ENCODE assay signal across 19 mouse cellular contexts in genomic region chr4:140907306-140908024, GRCm38 (mm10). TPM values are rescaled to one million over a fixed set of nuclear protein-coding genes. Genes with fewer than 3 reads are reported as not detected.
A peak's percentile ranks its signal among the peaks of the same experiment; 100 is the strongest.
DNase-seq lines count a peak whose midpoint lies in the region; ATAC-seq and TF ChIP-seq lines count a peak whose summit lies in the region.
"Had no signal": no experiment of that assay in that cellular context is flagged by ENCODE, and none has a peak within 500 bp of the region (broad histone marks: within the 10 kb centered on the region; RNA-seq: fewer than 3 reads in every experiment).

No protein-coding gene starts in this region.

- no peak for TF ChIP-seq EP300 in stomach, postnatal 0 days (optimal IDR thresholded peaks at IDR 0.05)

- 62% methylated on average over 12 of the region's 12 CpGs for WGBS in kidney, embryonic 16.5 days
- WGBS in kidney, adult 2 months, result 75% methylated on average over 12 of the region's 12 CpGs
- WGBS in stomach, postnatal 0 days, result 60% methylated on average over 12 of the region's 12 CpGs

- ATAC-seq in kidney, embryonic 16.5 days (ENCODE audit: low FRiP score, low TSS enrichment), result no peak
- no peak for ATAC-seq in stomach, postnatal 0 days (ENCODE audit: low FRiP score, low TSS enrichment)

- H3K9me3 ChIP-seq in kidney, embryonic 16.5 days (ENCODE audit: low read length), result no peaks in the 10 kb centered on the region
- no peaks in the 10 kb centered on the region for H3K9me3 ChIP-seq in stomach, postnatal 0 days (ENCODE audit: control insufficient read depth, low read length)
- H3K9me3 ChIP-seq: embryonic facial prominence, embryonic 10.5 days; heart, embryonic 15.5 days; limb, embryonic 15.5 days; megakaryocyte, embryonic 14.5 days; neural tube, embryonic 13.5 days had no signal

- no peak for TF ChIP-seq POLR2A in kidney, adult 2 months (IDR thresholded peaks at IDR 0.05; ENCODE audit: low read depth, low read length)

- H3K4me1 ChIP-seq in kidney, embryonic 16.5 days (ENCODE audit: insufficient read depth, low read length), result peaks cover 29% of the 10 kb centered on the region
- H3K4me1 ChIP-seq in kidney, adult 2 months (ENCODE audit: control insufficient read depth, insufficient read depth, low read length), result no peaks in the 10 kb centered on the region; the same call in 1 of the 2 replicates
- H3K4me1 ChIP-seq in stomach, postnatal 0 days (replicated peaks; ENCODE audit: control insufficient read depth, insufficient read depth), result peaks cover 7% of the 10 kb centered on the region; the same call in 1 of the 2 replicates

- 0 out of 2 replicates have a peak overlapping the region, but pooled peaks have one; percentile 47 for H3K4me3 ChIP-seq in kidney, embryonic 16.5 days (ENCODE audit: low read length)
- no peak overlapping the region for H3K4me3 ChIP-seq in kidney, adult 2 months (ENCODE audit: insufficient read depth, low read depth, low read length)
- H3K4me3 ChIP-seq in stomach, postnatal 0 days (ENCODE audit: low read depth, low read length), result no peak overlapping the region
- H3K4me3 ChIP-seq: heart, embryonic 15.5 days; limb, embryonic 15.5 days had no signal

- H3K27ac ChIP-seq in kidney, embryonic 16.5 days (ENCODE audit: low read length), result no peak overlapping the region
- H3K27ac ChIP-seq in kidney, adult 2 months (ENCODE audit: insufficient read depth, low read depth, low read length), result no peak overlapping the region
- H3K27ac ChIP-seq in stomach, postnatal 0 days (replicated peaks), result no peak overlapping the region
- H3K27ac ChIP-seq: embryonic facial prominence, embryonic 10.5 days; heart, embryonic 15.5 days; limb, embryonic 15.5 days; neural tube, embryonic 13.5 days had no signal

- DNase-seq in gastrocnemius, postnatal 10 days, result peak; percentile 26
- no peak for DNase-seq in gastrocnemius, adult 8-10 months (ENCODE audit: low spot score in 2 of 2)
- no peak for DNase-seq in kidney, adult 2 months
- peak; percentile 11 for DNase-seq in right cerebral cortex, postnatal 4 days
- no peak for DNase-seq in right cerebral cortex, postnatal 25 days
- peak; percentile 12 for DNase-seq in stomach, postnatal 0 days (ENCODE audit: low spot score)
- DNase-seq: adrenal gland, postnatal 36 days; B cell, adult 2 months; cerebellum, adult 2 months; heart, adult 18-20 months; kidney, adult 8-10 months; lung, adult 2 months; midbrain, embryonic 14.5 days had no signal

- no peak overlapping the region for H3K9ac ChIP-seq in kidney, embryonic 16.5 days (replicated peaks; ENCODE audit: low read length)
- no peak overlapping the region for H3K9ac ChIP-seq in stomach, postnatal 0 days (ENCODE audit: low read length)
- H3K9ac ChIP-seq: heart, embryonic 15.5 days; limb, embryonic 15.5 days; neural tube, embryonic 13.5 days had no signal

- no peaks in the 10 kb centered on the region for H3K36me3 ChIP-seq in kidney, embryonic 16.5 days (ENCODE audit: insufficient read depth, low read length)
- H3K36me3 ChIP-seq in kidney, adult 2 months (ENCODE audit: control insufficient read depth, insufficient read depth, low read length), result no peaks in the 10 kb centered on the region
- H3K36me3 ChIP-seq in stomach, postnatal 0 days (ENCODE audit: control insufficient read depth, insufficient read depth, low read length), result no peaks in the 10 kb centered on the region
- H3K36me3 ChIP-seq: embryonic facial prominence, embryonic 10.5 days; heart, embryonic 15.5 days; limb, embryonic 15.5 days; neural tube, embryonic 13.5 days had no signal

- TF ChIP-seq CTCF in kidney, adult 2 months (conservative IDR thresholded peaks at IDR 0.05; ENCODE audit: insufficient read depth, insufficient read length, low read depth, low read length), result no peak
- TF ChIP-seq CTCF in stomach, postnatal 0 days (IDR thresholded peaks at IDR 0.05; ENCODE audit: low read depth), result no peak

- H3K4me2 ChIP-seq in kidney, embryonic 16.5 days (replicated peaks; ENCODE audit: low read depth, low read length), result peak overlapping the region; percentile 62
- no peak overlapping the region for H3K4me2 ChIP-seq in stomach, postnatal 0 days (replicated peaks; ENCODE audit: low read depth)

- H3K27me3 ChIP-seq in kidney, embryonic 16.5 days (ENCODE audit: insufficient read depth, low read length), result no peaks in the 10 kb centered on the region; the same call in 1 of the 2 replicates
- no peaks in the 10 kb centered on the region for H3K27me3 ChIP-seq in kidney, adult 2 months (replicated peaks; ENCODE audit: control insufficient read depth, insufficient read depth, low read length)
- H3K27me3 ChIP-seq in stomach, postnatal 0 days (ENCODE audit: control insufficient read depth, insufficient read depth, low read length), result no peaks in the 10 kb centered on the region

RNA-seq across cellular contexts. Expression of gene Padi2, which starts 1.3 kb away (rescaled TPM):
- 100 to 1,000 TPM in 1 of 2 experiments, 10 to 100 TPM in 1; 96.8 to 105 TPM for total RNA-seq in gastrocnemius, postnatal 10 days (2021)
- 100 to 1,000 TPM in 2 of 4 experiments, 10 to 100 TPM in 2; 91.7 to 147 (median 109) TPM for total RNA-seq in gastrocnemius, adult 8-10 months (2022)
- polyA plus RNA-seq in kidney, embryonic 16.5 days (2015; fragmentation: Nextera tagmentation; extraction: Ambion mirVana), result 18.1 and 24.3 TPM in 2 replicates
- polyA plus RNA-seq in kidney, adult 2 months (2012; rRNA removed), result 4.9 and 5.1 TPM in 2 replicates
- 0.64 and 0.69 TPM in 2 replicates for polyA plus RNA-seq in stomach, postnatal 0 days (2015; fragmentation: Nextera tagmentation; extraction: Ambion mirVana)

RNA-seq across cellular contexts. Expression of gene Sdhb, which starts 53.5 kb away (rescaled TPM):
- 100 to 1,000 TPM; 406 to 464 TPM for total RNA-seq in gastrocnemius, postnatal 10 days (2021)
- 100 to 1,000 TPM; 520 to 588 (median 538) TPM for total RNA-seq in gastrocnemius, adult 8-10 months (2022)
- 520 and 550 TPM in 2 replicates for polyA plus RNA-seq in kidney, embryonic 16.5 days (2015; fragmentation: Nextera tagmentation; extraction: Ambion mirVana)
- polyA plus RNA-seq in kidney, adult 2 months (2012; rRNA removed), result 655 and 703 TPM in 2 replicates
- polyA plus RNA-seq in stomach, postnatal 0 days (2015; fragmentation: Nextera tagmentation; extraction: Ambion mirVana), result 374 and 382 TPM in 2 replicates

Comparison
In these comparisons a context has a peak if more than half of its experiments do, and no peak if none do; other contexts are left out.
1. DNase-seq: peak in gastrocnemius, postnatal 10 days (single experiment), right cerebral cortex, postnatal 4 days (single experiment) and stomach, postnatal 0 days (single experiment); none in gastrocnemius, adult 8-10 months (0 of 2), kidney, adult 2 months (single experiment) and right cerebral cortex, postnatal 25 days (single experiment).